ENCODE assay signal across 11 mouse cellular contexts in genomic region chr1:173733219-173733618, GRCm38 (mm10). TPM values are rescaled to one million over a fixed set of nuclear protein-coding genes. Genes with fewer than 3 reads are reported as not detected.
A peak's percentile ranks its signal among the peaks of the same experiment; 100 is the strongest.
DNase-seq lines count a peak whose midpoint lies in the region; ATAC-seq lines count a peak whose summit lies in the region.
"Had no signal": no experiment of that assay in that cellular context is flagged by ENCODE, and none has a peak within 500 bp of the region (broad histone marks: within the 10 kb centered on the region; RNA-seq: fewer than 3 reads in every experiment).

No protein-coding gene starts in this region.

- 31% methylated on average over 7 of the region's 7 CpGs for WGBS in liver, embryonic 12.5 days (ENCODE audit: insufficient replicate concordance)
- WGBS in embryonic facial prominence, embryonic 11.5 days = 30% methylated on average over 7 of the region's 7 CpGs

- peak; percentile 90 for DNase-seq in heart, adult 11 months
- no peak for DNase-seq in heart, adult 8-10 months (ENCODE audit: low spot score)
- peak; percentile 3 for DNase-seq in liver
- peak; percentile 20 for DNase-seq in embryonic facial prominence, embryonic 11.5 days (ENCODE audit: low spot score)
- DNase-seq in ovary, postnatal 14 days (ENCODE audit: low spot score) = peak; percentile 6
- DNase-seq in right cerebral cortex, postnatal 14 days = no peak
- DNase-seq in thymus, postnatal 10 days (ENCODE audit: low spot score in 2 of 2) = no peak

- no peaks in the 10 kb centered on the region for H3K9me3 ChIP-seq in liver, embryonic 12.5 days (replicated peaks)
- no peaks in the 10 kb centered on the region for H3K9me3 ChIP-seq in embryonic facial prominence, embryonic 11.5 days (replicated peaks; ENCODE audit: control insufficient read depth, low read length)
- H3K9me3 ChIP-seq: embryonic facial prominence, embryonic 15.5 days had no signal

- no peaks in the 10 kb centered on the region for H3K27me3 ChIP-seq in liver, embryonic 12.5 days (replicated peaks)
- no peaks in the 10 kb centered on the region for H3K27me3 ChIP-seq in embryonic facial prominence, embryonic 11.5 days (ENCODE audit: control insufficient read depth, insufficient read depth, low read length)
- H3K27me3 ChIP-seq: embryonic facial prominence, embryonic 15.5 days had no signal

- H3K4me1 ChIP-seq in liver, embryonic 12.5 days = no peaks in the 10 kb centered on the region
- H3K4me1 ChIP-seq in embryonic facial prominence, embryonic 11.5 days (ENCODE audit: control insufficient read depth, insufficient read depth, low read length) = no peaks in the 10 kb centered on the region
- H3K4me1 ChIP-seq: embryonic facial prominence, embryonic 15.5 days had no signal

- no peak overlapping the region for H3K27ac ChIP-seq in liver, embryonic 12.5 days
- no peak overlapping the region for H3K27ac ChIP-seq in embryonic facial prominence, embryonic 11.5 days (replicated peaks; ENCODE audit: low read depth, low read length)
- H3K27ac ChIP-seq: embryonic facial prominence, embryonic 15.5 days; macrophage had no signal

- H3K4me2 ChIP-seq in liver, embryonic 12.5 days = no peak overlapping the region
- no peak overlapping the region for H3K4me2 ChIP-seq in embryonic facial prominence, embryonic 11.5 days (ENCODE audit: low read depth, low read length)
- H3K4me2 ChIP-seq: embryonic facial prominence, embryonic 15.5 days had no signal

- no peak overlapping the region for H3K4me3 ChIP-seq in liver, embryonic 12.5 days
- no peak overlapping the region for H3K4me3 ChIP-seq in embryonic facial prominence, embryonic 11.5 days (ENCODE audit: low read depth, low read length)
- H3K4me3 ChIP-seq: embryonic facial prominence, embryonic 15.5 days had no signal

- H3K9ac ChIP-seq in liver, embryonic 12.5 days = no peak overlapping the region
- H3K9ac ChIP-seq in embryonic facial prominence, embryonic 11.5 days (replicated peaks; ENCODE audit: low read length) = no peak overlapping the region
- H3K9ac ChIP-seq: embryonic facial prominence, embryonic 15.5 days had no signal

- no peak for ATAC-seq in liver, embryonic 12.5 days
- ATAC-seq in embryonic facial prominence, embryonic 11.5 days (replicated peaks; ENCODE audit: insufficient number of reproducible peaks, low FRiP score, low TSS enrichment, low read depth) = 0 out of 2 replicates have a peak, but pooled peaks have one; percentile 14

- H3K36me3 ChIP-seq in liver, embryonic 12.5 days = no peaks in the 10 kb centered on the region
- H3K36me3 ChIP-seq in embryonic facial prominence, embryonic 11.5 days (replicated peaks; ENCODE audit: control insufficient read depth, insufficient read depth, low read depth, low read length) = no peaks in the 10 kb centered on the region
- H3K36me3 ChIP-seq: embryonic facial prominence, embryonic 15.5 days had no signal

RNA-seq across cellular contexts. Expression of gene Ifi207, which starts 8.3 kb away (rescaled TPM):
- total RNA-seq in heart, adult 8-10 months (2022) = 1 to 10 TPM; 4.4 to 7.6 (median 5.2) TPM
- polyA plus RNA-seq in liver, embryonic 12.5 days (2016; fragmentation: Nextera tagmentation; extraction: Ambion mirVana) = 0.60 and 0.68 TPM in 2 replicates
- polyA plus RNA-seq in embryonic facial prominence, embryonic 11.5 days (2014; fragmentation: Nextera tagmentation; extraction: Ambion mirVana) = 0.74 and 0.95 TPM in 2 replicates

RNA-seq across cellular contexts. Expression of gene Ifi204, which starts 33.5 kb away (rescaled TPM):
- total RNA-seq in heart, adult 8-10 months (2022) = 1 to 10 TPM; 1.5 to 2.4 (median 1.9) TPM
- polyA plus RNA-seq in liver, embryonic 12.5 days (2016; fragmentation: Nextera tagmentation; extraction: Ambion mirVana) = 2.0 and 2.4 TPM in 2 replicates
- polyA plus RNA-seq in embryonic facial prominence, embryonic 11.5 days (2014; fragmentation: Nextera tagmentation; extraction: Ambion mirVana) = 1.00 and 1.0 TPM in 2 replicates

RNA-seq across cellular contexts. Expression of gene Ifi208, which starts 59.7 kb away (rescaled TPM):
- 1 to 10 TPM in 1 of 4 experiments, under 1 TPM in 3; 0.75 to 1.2 (median 0.87) TPM for total RNA-seq in heart, adult 8-10 months (2022)
- 0.10 TPM in 1 of 2 replicates, not detected in the other for polyA plus RNA-seq in liver, embryonic 12.5 days (2016; fragmentation: Nextera tagmentation; extraction: Ambion mirVana)
- 0.07 and 0.11 TPM in 2 replicates for polyA plus RNA-seq in embryonic facial prominence, embryonic 11.5 days (2014; fragmentation: Nextera tagmentation; extraction: Ambion mirVana)
- total RNA-seq: layer of hippocampus, adult 18-20 months had no signal

Comparison
In these comparisons a context has a peak if more than half of its experiments do, and no peak if none do; other contexts are left out.
1. DNase-seq: peak in heart, adult 11 months (single experiment), liver (single experiment), embryonic facial prominence, embryonic 11.5 days (single experiment) and ovary, postnatal 14 days (single experiment); none in heart, adult 8-10 months (single experiment), right cerebral cortex, postnatal 14 days (single experiment) and thymus, postnatal 10 days (0 of 2).